Mouse (Mus musculus): ENCODE data around the gene Ap3b2. TPM values are rescaled to one million over a fixed set of nuclear protein-coding genes. Genes with fewer than 3 reads are reported as not detected.

Gene Ap3b2
- total RNA-seq (2021), result 100 to 1,000 TPM; 162 to 180 TPM
- long read RNA-seq, experiment 1, transcript Ap3b2-201 (26 exons, 3,804 nt), result major isoform, 80 of 104 reads
- long read RNA-seq, experiment 1, partial matches to known transcripts, result 8 of 104 reads
- long read RNA-seq, experiment 1, other reads (novel, unspliced or antisense), result 16 of 104 reads
- long read RNA-seq, experiment 2, transcript Ap3b2-201 (26 exons, 3,804 nt), result major isoform, 119 of 164 reads
- long read RNA-seq, experiment 2, partial matches to known transcripts, result 22 of 164 reads
- long read RNA-seq, experiment 2, other reads (novel, unspliced or antisense), result 23 of 164 reads

GRCm38 (mm10) chr7:81493331-81494021, at the start of gene Ap3b2:
Gene Ap3b2 (minus strand): TSS chr7:81493925.
- Histone ChIP-seq H3K27ac (peak within 1 kb of the TSS; percentile 99), H3K4me3 (peak within 1 kb of the TSS; percentile 92)
- DNase-seq (ENCODE audit: low spot score in 2 of 2), result peak; percentile 63 to 69
- TF ChIP-seq CTCF (conservative IDR thresholded peaks at IDR 0.05), result no peak

GRCm38 (mm10) chr7:81542934-81543333, 49.2 kb upstream of the Ap3b2 start:
- H3K4me3 ChIP-seq, result no peak overlapping the region
- no peak overlapping the region; the same call in 1 of the 2 replicates for H3K27ac ChIP-seq
- no peak for DNase-seq (ENCODE audit: low spot score in 2 of 2)
- no peak for TF ChIP-seq CTCF (conservative IDR thresholded peaks at IDR 0.05)

- peak overlapping the region; percentile 85 for H3K27ac ChIP-seq
- TF ChIP-seq CTCF (conservative IDR thresholded peaks at IDR 0.05), result no peak
Observed at GRCm38 (mm10) chr7:81541924-81542524, 48.3 kb upstream of the Ap3b2 start.

GRCm38 (mm10) chr7:81540999-81541398, 47.3 kb upstream of the Ap3b2 start:
- no peak overlapping the region for H3K4me3 ChIP-seq
- peak; percentile 25 to 36 for DNase-seq (ENCODE audit: low spot score in 2 of 2)
- peak overlapping the region; percentile 85 for H3K27ac ChIP-seq
- TF ChIP-seq CTCF (conservative IDR thresholded peaks at IDR 0.05), result no peak

More at GRCm38 (mm10) chr7:81541924-81542524, 48.3 kb upstream of the Ap3b2 start:
- H3K4me3 ChIP-seq, result no peak overlapping the region
- peak; percentile 73 to 74 for DNase-seq (ENCODE audit: low spot score in 2 of 2)

GRCm38 (mm10) chr7:81539565-81539964, 45.8 kb upstream of the Ap3b2 start:
- Histone ChIP-seq H3K27ac (peak overlapping the region; percentile 85), H3K4me3 (no peak overlapping the region)
- DNase-seq (ENCODE audit: low spot score in 2 of 2), result peak; percentile 25 to 39
- no peak for TF ChIP-seq CTCF (conservative IDR thresholded peaks at IDR 0.05)

GRCm38 (mm10) chr7:81538070-81538675, 44.4 kb upstream of the Ap3b2 start:
- peak; percentile 47 to 51 for DNase-seq (ENCODE audit: low spot score in 2 of 2)
- no peak for TF ChIP-seq CTCF (conservative IDR thresholded peaks at IDR 0.05)
- Histone ChIP-seq H3K27ac (no peak overlapping the region; the same call in 1 of the 2 replicates), H3K4me3 (no peak overlapping the region)

- no peak for DNase-seq (ENCODE audit: low spot score in 2 of 2)
- no peak for TF ChIP-seq CTCF (conservative IDR thresholded peaks at IDR 0.05)
- H3K27ac ChIP-seq, result no peak overlapping the region
- no peak overlapping the region for H3K4me3 ChIP-seq
Observed at GRCm38 (mm10) chr7:81536478-81536877, 42.8 kb upstream of the Ap3b2 start.

GRCm38 (mm10) chr7:81531462-81531861, 37.7 kb upstream of the Ap3b2 start:
- no peak overlapping the region for H3K4me3 ChIP-seq
- no peak overlapping the region for H3K27ac ChIP-seq
- TF ChIP-seq CTCF (conservative IDR thresholded peaks at IDR 0.05), result no peak
- no peak for DNase-seq (ENCODE audit: low spot score in 2 of 2)

- no peak for TF ChIP-seq CTCF (conservative IDR thresholded peaks at IDR 0.05)
- no peak overlapping the region for H3K27ac ChIP-seq
- DNase-seq (ENCODE audit: low spot score in 2 of 2), result no peak
- H3K4me3 ChIP-seq, result no peak overlapping the region
Observed at GRCm38 (mm10) chr7:81528918-81529317, 35.2 kb upstream of the Ap3b2 start.

- H3K4me3 ChIP-seq, result peak overlapping the region; percentile 89
- TF ChIP-seq CTCF (conservative IDR thresholded peaks at IDR 0.05), result no peak
- peak overlapping the region; percentile 93 for H3K27ac ChIP-seq
- DNase-seq (ENCODE audit: low spot score in 2 of 2), result no peak
Observed at GRCm38 (mm10) chr7:81523663-81524017, 29.9 kb upstream of the Ap3b2 start.

- peak; percentile 57 for TF ChIP-seq CTCF (conservative IDR thresholded peaks at IDR 0.05)
- Histone ChIP-seq H3K27ac (peak overlapping the region; percentile 93), H3K4me3 (peak overlapping the region; percentile 89)
- peak; percentile 92 to 93 for DNase-seq (ENCODE audit: low spot score in 2 of 2)
Observed at GRCm38 (mm10) chr7:81523008-81523662, 29.4 kb upstream of the Ap3b2 start.

Data from layer of hippocampus, adult 2 months (tissue).